Mouse (Mus musculus) kidney, embryonic 15.5 days (tissue): ENCODE measurements around the gene Sntb2. TPM values are rescaled to one million over a fixed set of nuclear protein-coding genes. Genes with fewer than 3 reads are reported as not detected.
"Not testable (repeated sequence)": the region's sequence is repeated elsewhere in the genome, so short reads cannot be mapped to it uniquely, and the experiment has no call there.

Source experiments
- ATAC-seq: fragments of 200-750 bp; cut with Nextera tagmentation; replicated peaks from 2 replicates; pipeline ENCODE4 v1.8.0; 2017; ENCODE audit warnings: moderate TSS enrichment; ENCODE audit not compliant: low FRiP score
- H3K27ac ChIP-seq: fragments of 300-500 bp; sonication (generic); 2 replicates; pipeline ENCODE4 v1.5.1; 2015; ENCODE audit warnings: mild to moderate bottlenecking, inconsistent platforms
- H3K27me3 ChIP-seq: fragments of 300-500 bp; sonication (generic); 2 replicates; pipeline ENCODE4 v1.6.1; 2015; ENCODE audit warnings: inconsistent platforms
- H3K36me3 ChIP-seq: fragments of 300-500 bp; sonication (generic); 2 replicates; pipeline ENCODE4 v1.6.1; 2015; ENCODE audit warnings: inconsistent platforms
- H3K4me1 ChIP-seq: fragments of 300-500 bp; sonication (generic); 2 replicates; pipeline ENCODE4 v1.6.1; 2015; ENCODE audit warnings: inconsistent platforms
- H3K4me2 ChIP-seq: fragments of 300-500 bp; sonication (generic); 2 replicates; pipeline ENCODE4 v1.6.1; 2015; ENCODE audit warnings: moderate library complexity, mild to moderate bottlenecking, inconsistent platforms
- H3K4me3 ChIP-seq: fragments of 300-500 bp; sonication (generic); replicated peaks from 2 replicates; pipeline ENCODE4 v1.5.1; 2015; ENCODE audit warnings: mild to moderate bottlenecking, inconsistent platforms
- H3K9ac ChIP-seq: fragments of 300-500 bp; sonication (generic); 2 replicates; pipeline ENCODE4 v1.6.1; 2015; ENCODE audit warnings: mild to moderate bottlenecking, inconsistent platforms
- H3K9me3 ChIP-seq: fragments of 300-500 bp; sonication (generic); replicated peaks from 2 replicates; pipeline ENCODE4 v1.6.1; 2016; ENCODE audit warnings: inconsistent platforms
- WGBS: fragments of 180-500 bp; shearing (Covaris S2); methylation state at CpG from one replicate; pipeline ENCODE4 v1.1.7; 2015; ENCODE audit warnings: mixed read lengths; 5-methylcytosine and 5-hydroxymethylcytosine counted together
- polyA plus RNA-seq: library from polyadenylated mRNA; unstranded; fragments of >200 nt; fragmentation: Nextera tagmentation; extraction: Ambion mirVana; gene quantifications from 2 replicates; pipeline ENCODE4 v1.2.1, GENCODE M21; 2015

The Sntb2 gene
- polyA plus RNA-seq, 1 experiment from 2014 or later, result 16.4 TPM

DNA sequence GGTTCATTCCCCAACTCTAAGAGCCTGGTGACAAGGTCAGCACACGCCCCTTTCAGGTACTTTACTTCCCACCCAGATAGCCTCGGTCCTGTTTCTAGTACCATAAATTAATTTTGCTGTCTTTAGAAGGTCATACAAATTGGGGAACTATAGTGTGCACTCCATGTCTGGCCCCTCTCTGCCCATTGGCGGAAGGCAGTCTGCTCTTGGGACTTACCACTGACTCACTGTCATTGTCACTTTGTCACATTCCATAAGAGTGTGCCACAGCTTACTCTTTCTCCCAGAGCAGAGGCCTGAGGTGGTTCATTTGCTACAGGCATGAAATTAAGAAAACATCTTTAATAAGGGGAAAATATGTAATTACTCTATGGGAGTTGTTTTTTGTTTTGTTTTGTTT lies 22.7 kb downstream of the Sntb2 start:
- Histone ChIP-seq H3K9me3 (no peaks in the 10 kb centered on the region), H3K4me3 (no peak overlapping the region), H3K27me3 (no peaks in the 10 kb centered on the region), H3K9ac (no peak overlapping the region), H3K4me2 (no peak overlapping the region), H3K27ac (no peak overlapping the region), H3K36me3 (peaks cover 11% of the 10 kb centered on the region; the same call in 1 of the 2 replicates), H3K4me1 (no peaks in the 10 kb centered on the region)
- ATAC-seq, result no peak
- 78% methylated on average over 3 of the region's 3 CpGs for WGBS

DNA sequence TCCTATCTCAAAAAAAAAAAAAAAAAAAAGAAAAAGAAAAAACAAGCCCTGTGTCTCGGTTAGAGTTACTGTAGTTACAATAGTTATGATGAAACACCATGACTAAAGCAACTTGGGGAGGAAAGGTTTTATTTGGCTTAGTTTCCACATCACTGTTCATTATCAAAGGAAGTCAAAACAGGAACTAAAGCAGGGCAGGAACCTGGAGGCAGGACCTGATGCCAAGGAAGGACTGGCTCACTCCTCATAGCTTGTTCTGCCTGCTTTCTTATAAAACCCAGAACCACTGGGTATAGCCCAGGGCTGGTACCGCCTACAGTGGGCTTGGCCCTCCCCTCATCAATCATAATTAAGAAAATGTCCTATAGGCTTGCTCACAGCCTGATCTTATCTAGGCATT lies 24.1 kb downstream of the Sntb2 start:
- Histone ChIP-seq H3K9ac (no peak overlapping the region), H3K36me3 (peaks cover 11% of the 10 kb centered on the region; the same call in 1 of the 2 replicates), H3K27ac (no peak overlapping the region), H3K27me3 (no peaks in the 10 kb centered on the region), H3K4me1 (no peaks in the 10 kb centered on the region), H3K4me2 (no peak overlapping the region), H3K4me3 (no peak overlapping the region), H3K9me3 (no peaks in the 10 kb centered on the region)
- 85% methylated on average over 2 of the region's 2 CpGs for WGBS
- ATAC-seq, result no peak

DNA sequence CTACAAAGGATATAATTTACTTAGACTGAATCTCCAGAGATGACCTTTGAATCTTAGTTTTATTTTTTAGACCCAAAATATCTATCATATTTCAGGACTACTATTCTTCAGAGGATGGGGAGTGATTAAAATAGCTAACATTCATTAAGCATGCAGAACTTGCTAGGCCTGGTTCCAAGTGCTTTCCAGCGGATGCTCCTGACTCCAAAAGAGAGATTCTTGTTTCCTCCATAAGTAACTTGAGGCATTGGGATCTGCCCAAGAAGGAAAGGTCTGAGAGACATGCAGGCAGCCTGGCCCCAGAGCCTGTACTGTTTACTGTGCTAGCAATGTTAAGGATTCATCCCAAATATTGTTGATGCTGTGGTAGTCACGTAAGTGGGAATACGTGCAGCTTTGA lies 26.8 kb downstream of the Sntb2 start:
- H3K36me3 ChIP-seq, result no peaks in the 10 kb centered on the region
- WGBS, result 85% methylated on average over 3 of the region's 3 CpGs
- no peak for ATAC-seq
- H3K27me3 ChIP-seq, result no peaks in the 10 kb centered on the region
- no peak overlapping the region for H3K9ac ChIP-seq
- H3K4me1 ChIP-seq, result no peaks in the 10 kb centered on the region
- no peaks in the 10 kb centered on the region for H3K9me3 ChIP-seq
- H3K4me3 ChIP-seq, result no peak overlapping the region
- H3K27ac ChIP-seq, result no peak overlapping the region
- no peak overlapping the region for H3K4me2 ChIP-seq

- no peak overlapping the region for H3K9ac ChIP-seq
- H3K36me3 ChIP-seq, result no peaks in the 10 kb centered on the region
- 64% methylated on average over 6 of the region's 6 CpGs for WGBS
- H3K4me1 ChIP-seq, result no peaks in the 10 kb centered on the region
- no peaks in the 10 kb centered on the region for H3K27me3 ChIP-seq
- H3K9me3 ChIP-seq, result no peaks in the 10 kb centered on the region
- ATAC-seq, result no peak
- no peak overlapping the region for H3K4me3 ChIP-seq
- no peak overlapping the region for H3K4me2 ChIP-seq
- no peak overlapping the region for H3K27ac ChIP-seq
These were observed 27.8 kb downstream of the Sntb2 start for GRCm38 (mm10) chr8:106963365-106963764.

- Histone ChIP-seq H3K4me2 (no peak overlapping the region), H3K36me3 (no peaks in the 10 kb centered on the region), H3K9ac (no peak overlapping the region), H3K27me3 (no peaks in the 10 kb centered on the region), H3K4me1 (no peaks in the 10 kb centered on the region), H3K4me3 (no peak overlapping the region), H3K27ac (no peak overlapping the region), H3K9me3 (no peaks in the 10 kb centered on the region)
- ATAC-seq, result no peak
- 43% methylated on average over 4 of the region's 4 CpGs for WGBS
These were observed 29.0 kb downstream of the Sntb2 start for GRCm38 (mm10) chr8:106964573-106964972.

GRCm38 (mm10) chr8:106969964-106970363 lies 34.4 kb downstream of the Sntb2 start:
- no peak overlapping the region for H3K4me3 ChIP-seq
- no peak overlapping the region for H3K27ac ChIP-seq
- H3K36me3 ChIP-seq, result no peaks in the 10 kb centered on the region
- WGBS, result 67% methylated on average over 3 of the region's 3 CpGs
- no peaks in the 10 kb centered on the region for H3K27me3 ChIP-seq
- H3K9ac ChIP-seq, result no peak overlapping the region
- no peaks in the 10 kb centered on the region for H3K9me3 ChIP-seq
- H3K4me1 ChIP-seq, result no peaks in the 10 kb centered on the region; the same call in 1 of the 2 replicates
- ATAC-seq, result no peak
- no peak overlapping the region for H3K4me2 ChIP-seq

GRCm38 (mm10) chr8:106971916-106972315 lies 36.4 kb downstream of the Sntb2 start:
- WGBS, result 67% methylated on average over 5 of the region's 5 CpGs
- no peak overlapping the region for H3K27ac ChIP-seq

GRCm38 (mm10) chr8:106972538-106973264 lies 37.2 kb downstream of the Sntb2 start:
- Histone ChIP-seq H3K27me3 (no peaks in the 10 kb centered on the region), H3K27ac (peak overlapping the region; percentile 45; the same call in 1 of the 2 replicates)
- 77% methylated on average over 6 of the region's 6 CpGs for WGBS

More at GRCm38 (mm10) chr8:106971916-106972315, 36.4 kb downstream of the Sntb2 start:
- no peak for ATAC-seq
- H3K4me1 ChIP-seq, result no peaks in the 10 kb centered on the region; the same call in 1 of the 2 replicates
- H3K27me3 ChIP-seq, result no peaks in the 10 kb centered on the region
- no peak overlapping the region for H3K4me2 ChIP-seq
- H3K9ac ChIP-seq, result no peak overlapping the region
- H3K9me3 ChIP-seq, result no peaks in the 10 kb centered on the region
- H3K36me3 ChIP-seq, result no peaks in the 10 kb centered on the region
- H3K4me3 ChIP-seq, result no peak overlapping the region

GRCm38 (mm10) chr8:106973526-106973925 lies 38.0 kb downstream of the Sntb2 start:
- H3K4me1 ChIP-seq, H3K9ac ChIP-seq: not testable (repeated sequence)

More at GRCm38 (mm10) chr8:106972538-106973264, 37.2 kb downstream of the Sntb2 start:
- no peaks in the 10 kb centered on the region; the same call in 1 of the 2 replicates for H3K4me1 ChIP-seq
- no peaks in the 10 kb centered on the region for H3K9me3 ChIP-seq
- no peak overlapping the region for H3K4me3 ChIP-seq
- no peak for ATAC-seq
- H3K4me2 ChIP-seq, result no peak overlapping the region
- H3K36me3 ChIP-seq, result no peaks in the 10 kb centered on the region
- H3K9ac ChIP-seq, result no peak overlapping the region

GRCm38 (mm10) chr8:106974754-106975153 lies 39.2 kb downstream of the Sntb2 start:
- no peaks in the 10 kb centered on the region for H3K27me3 ChIP-seq
- H3K9me3 ChIP-seq, result no peaks in the 10 kb centered on the region
- ATAC-seq, result no peak
- H3K4me3 ChIP-seq, result no peak overlapping the region
- H3K27ac ChIP-seq, result no peak overlapping the region
- H3K4me2 ChIP-seq, result no peak overlapping the region
- no peaks in the 10 kb centered on the region for H3K36me3 ChIP-seq
- no peak overlapping the region for H3K9ac ChIP-seq
- 63% methylated on average over 7 of the region's 7 CpGs for WGBS
- H3K4me1 ChIP-seq, result no peaks in the 10 kb centered on the region; the same call in 1 of the 2 replicates

More at GRCm38 (mm10) chr8:106973526-106973925, 38.0 kb downstream of the Sntb2 start:
- H3K4me3 ChIP-seq, H3K36me3 ChIP-seq, H3K27me3 ChIP-seq, H3K4me2 ChIP-seq, H3K27ac ChIP-seq, ATAC-seq, H3K9me3 ChIP-seq: not testable (repeated sequence)
- WGBS, result 79% methylated on average over 3 of the region's 3 CpGs

DNA sequence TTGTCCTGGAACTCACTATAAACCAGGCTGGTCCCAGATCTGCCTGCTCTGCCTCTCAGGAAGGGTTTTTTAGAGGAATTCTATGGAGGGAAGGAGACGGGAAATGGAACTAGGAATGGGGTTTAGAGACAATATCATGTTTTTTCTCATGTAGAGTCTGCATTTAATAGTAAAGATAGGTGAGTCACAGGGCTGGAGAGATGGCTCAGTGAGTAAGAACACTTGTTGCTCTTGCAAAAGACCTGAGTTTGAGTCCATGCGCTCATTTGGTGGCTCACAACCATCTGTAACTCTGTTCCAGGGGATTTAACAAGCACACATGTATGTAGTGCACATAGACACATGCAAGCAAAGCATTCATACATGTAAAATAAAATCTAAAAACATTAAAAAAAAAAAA lies 40.2 kb downstream of the Sntb2 start:
- 85% methylated on average over 2 of the region's 2 CpGs for WGBS
- Histone ChIP-seq H3K4me1 (no peaks in the 10 kb centered on the region; the same call in 1 of the 2 replicates), H3K4me3 (no peak overlapping the region), H3K27ac (no peak overlapping the region), H3K9me3 (no peaks in the 10 kb centered on the region), H3K36me3 (no peaks in the 10 kb centered on the region), H3K9ac (no peak overlapping the region), H3K4me2 (no peak overlapping the region), H3K27me3 (no peaks in the 10 kb centered on the region)
- no peak for ATAC-seq

- Histone ChIP-seq H3K4me1 (no peaks in the 10 kb centered on the region; the same call in 1 of the 2 replicates), H3K27me3 (no peaks in the 10 kb centered on the region), H3K4me2 (no peak overlapping the region), H3K9ac (no peak overlapping the region), H3K36me3 (peaks cover 4% of the 10 kb centered on the region; the same call in 1 of the 2 replicates), H3K9me3 (no peaks in the 10 kb centered on the region), H3K4me3 (no peak overlapping the region), H3K27ac (no peak overlapping the region)
- WGBS, result 63% methylated on average over 4 of the region's 4 CpGs
- ATAC-seq, result no peak
These were observed 40.9 kb downstream of the Sntb2 start for GRCm38 (mm10) chr8:106976436-106976835.
